Comparison of ENCODE assay signal across 8 mouse cellular contexts in genomic region chr11:48871201-48871772, GRCm38 (mm10). TPM values are rescaled to one million over a fixed set of nuclear protein-coding genes. Genes with fewer than 3 reads are reported as not detected.
DNase-seq lines count a peak whose midpoint lies in the region; ATAC-seq and TF ChIP-seq lines count a peak whose summit lies in the region.

TSS of gene Irgm1 (minus strand) at chr11:48871683.

- H3K9ac ChIP-seq in forebrain, embryonic 16.5 days (replicated peaks; ENCODE audit: low read depth, low read length) = peak within 1 kb of the TSS; percentile 54

- H3K4me2 ChIP-seq in forebrain, embryonic 16.5 days (ENCODE audit: low read length) = peak within 1 kb of the TSS; percentile 83

- H3K36me3 ChIP-seq in forebrain, embryonic 16.5 days (ENCODE audit: control insufficient read depth, insufficient read depth) = no peaks in the 10 kb centered on the region
- peaks cover 11% of the 10 kb centered on the region for H3K36me3 ChIP-seq in spleen, adult 2 months (ENCODE audit: control insufficient read depth, insufficient read depth, low read length)

- no peaks in the 10 kb centered on the region; the same call in 1 of the 2 replicates for H3K27me3 ChIP-seq in forebrain, embryonic 16.5 days (replicated peaks; ENCODE audit: control insufficient read depth, insufficient read depth, low read length)
- H3K27me3 ChIP-seq in spleen, adult 2 months (ENCODE audit: control insufficient read depth, insufficient read depth, low read length) = no peaks in the 10 kb centered on the region

- H3K4me3 ChIP-seq in forebrain, embryonic 16.5 days (replicated peaks; ENCODE audit: low read length) = peak within 1 kb of the TSS; percentile 43
- H3K4me3 ChIP-seq in spleen, adult 2 months (ENCODE audit: extremely low read depth, insufficient read depth, insufficient read length) = peak within 1 kb of the TSS; percentile 63

- TF ChIP-seq POLR2A in spleen, adult 2 months (IDR thresholded peaks at IDR 0.05; ENCODE audit: low read depth, low read length) = peak; percentile 8; the same call in 1 of the 2 replicates

- peak; percentile 60 for ATAC-seq in forebrain, embryonic 16.5 days
- peak; percentile 49 to 51 for ATAC-seq in hematopoietic stem cell, adult 5-6 weeks (replicated peaks in 1 of 2; ENCODE audit: insufficient read depth in 1 of 2, low FRiP score in 2 of 2, low TSS enrichment in 1 of 2, low read depth in 1 of 2, poor library complexity in 2 of 2, severe bottlenecking in 2 of 2)
- ATAC-seq in megakaryocyte-erythroid progenitor cell, adult 5-6 weeks (replicated peaks; ENCODE audit: low FRiP score, low TSS enrichment, poor library complexity, severe bottlenecking) = peak; percentile 19

- H3K4me1 ChIP-seq in forebrain, embryonic 16.5 days (replicated peaks; ENCODE audit: control insufficient read depth, insufficient read depth, low read length) = peaks cover 15% of the 10 kb centered on the region
- H3K4me1 ChIP-seq in spleen, adult 2 months (ENCODE audit: control insufficient read depth, insufficient read depth, insufficient read length) = peaks cover 7% of the 10 kb centered on the region; the same call in 1 of the 2 replicates

- no peaks in the 10 kb centered on the region for H3K9me3 ChIP-seq in forebrain, embryonic 16.5 days (ENCODE audit: control insufficient read depth, low read length)

- no peak for TF ChIP-seq CTCF in spleen, adult 2 months (IDR thresholded peaks at IDR 0.05; ENCODE audit: extremely low read depth, insufficient read depth, insufficient read length, insufficient replicate concordance)

- WGBS in forebrain, embryonic 16.5 days = 1% methylated on average over 19 of the region's 19 CpGs
- under 1% methylated on average over 19 of the region's 19 CpGs for WGBS in spleen, adult 2 months

- DNase-seq in cerebellum, adult 18-20 months = peak; percentile 32 to 37
- DNase-seq in cerebellum, adult 9-10 months = no peak
- peak; percentile 63 for DNase-seq in c-Kit-positive CD71-negative TER-119-negative erythroid progenitor cells, embryonic 14.5 days (ENCODE audit: low read depth)
- DNase-seq in layer of hippocampus, postnatal 25 days (ENCODE audit: extremely low spot score in 1 of 2, low spot score in 1 of 2) = peak; percentile 20 to 23
- DNase-seq in spleen, adult 2 months (ENCODE audit: low read depth in 1 of 2, low spot score in 2 of 2) = peak; percentile 68 to 76

- H3K27ac ChIP-seq in forebrain, embryonic 16.5 days (ENCODE audit: low read length) = no peak within 1 kb of the TSS
- peak within 1 kb of the TSS; percentile 97 for H3K27ac ChIP-seq in spleen, adult 2 months (ENCODE audit: insufficient read depth, low read length)

RNA-seq across cellular contexts. Expression of gene Irgm1, which starts in this region (rescaled TPM):
- 1.6 TPM in 2 replicates for polyA plus RNA-seq in forebrain, embryonic 16.5 days (2015; fragmentation: Nextera tagmentation; extraction: Ambion mirVana)
- total RNA-seq in hematopoietic stem cell, adult 5-6 weeks (2017) = 85.2 and 86.7 TPM in 2 replicates
- total RNA-seq in layer of hippocampus, postnatal 25 days (2021) = 1 to 10 TPM; 4.4 TPM
- total RNA-seq in megakaryocyte-erythroid progenitor cell, adult 5-6 weeks (2014; fragmentation: Nextera tagmentation) = 37.4 and 43.3 TPM in 2 replicates
- total RNA-seq in megakaryocyte-erythroid progenitor cell, adult 5-6 weeks (2017) = 53.9 and 61.5 TPM in 2 replicates
- 10.6 and 13.0 TPM in 2 replicates for polyA plus RNA-seq in spleen, adult 2 months (2012; rRNA removed)

Comparison
In these comparisons a context has a peak if more than half of its experiments do, and no peak if none do; other contexts are left out.
1. RNA of gene Irgm1 (total RNA-seq): 85.2 to 86.7 TPM in hematopoietic stem cell, adult 5-6 weeks and 37.4 to 61.5 TPM in megakaryocyte-erythroid progenitor cell, adult 5-6 weeks; 4.4 TPM in layer of hippocampus, postnatal 25 days; every median in the first group is over 4 times any median in the second.
2. Peak in every context shown above with its lines, with median percentiles within 50 percentile points of each other: ATAC-seq.